Mouse (Mus musculus): ENCODE data around the gene Phactr1.
A peak's percentile ranks its signal among the peaks of the same experiment; 100 is the strongest.

Phactr1 gene

GRCm38 (mm10) chr13:43144720-43145418 lies 464.4 kb downstream of the Phactr1 start:
- no peak for DNase-seq

DNA sequence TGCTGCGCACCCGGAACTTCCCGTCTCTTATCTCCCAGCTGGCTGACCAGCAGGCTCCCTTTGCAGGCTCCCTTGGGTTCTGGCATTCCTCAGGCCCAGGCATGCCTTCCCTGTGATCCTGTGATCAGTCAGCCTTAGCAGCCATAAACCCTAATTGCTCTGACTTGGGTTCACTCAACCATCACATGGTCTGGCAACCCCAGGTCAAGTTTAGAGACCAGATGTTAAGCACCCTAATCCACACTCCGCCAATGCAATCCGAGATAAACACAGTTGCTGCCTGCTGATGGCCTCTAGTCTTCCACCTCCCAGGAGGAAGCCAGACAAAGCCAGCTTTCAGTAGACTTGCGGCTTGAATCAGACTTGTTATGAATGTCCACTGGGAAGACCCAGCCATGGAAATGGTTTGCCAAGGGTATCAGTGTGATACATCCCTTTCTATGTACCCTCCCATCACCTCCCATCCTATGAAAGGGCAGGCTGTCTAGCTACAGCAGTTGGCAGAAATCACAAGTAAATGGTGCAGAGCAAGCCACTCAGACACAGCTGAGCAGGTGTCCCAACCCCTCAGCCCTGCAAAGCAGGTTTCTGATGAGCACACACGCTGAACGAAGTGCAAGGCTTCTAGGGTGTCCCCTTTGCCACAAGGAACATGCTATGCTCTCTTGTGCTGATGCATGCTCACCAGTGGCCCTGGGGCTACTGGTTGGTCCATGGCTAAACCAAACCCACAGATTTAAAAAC lies 466.3 kb downstream of the Phactr1 start:
- no peak for DNase-seq

GRCm38 (mm10) chr13:43148692-43149091 lies 468.3 kb downstream of the Phactr1 start:
- DNase-seq: no peak

GRCm38 (mm10) chr13:43149661-43150060 lies 469.2 kb downstream of the Phactr1 start:
- no peak for DNase-seq

GRCm38 (mm10) chr13:43152005-43152520 lies 471.6 kb downstream of the Phactr1 start:
- no peak for DNase-seq

DNA sequence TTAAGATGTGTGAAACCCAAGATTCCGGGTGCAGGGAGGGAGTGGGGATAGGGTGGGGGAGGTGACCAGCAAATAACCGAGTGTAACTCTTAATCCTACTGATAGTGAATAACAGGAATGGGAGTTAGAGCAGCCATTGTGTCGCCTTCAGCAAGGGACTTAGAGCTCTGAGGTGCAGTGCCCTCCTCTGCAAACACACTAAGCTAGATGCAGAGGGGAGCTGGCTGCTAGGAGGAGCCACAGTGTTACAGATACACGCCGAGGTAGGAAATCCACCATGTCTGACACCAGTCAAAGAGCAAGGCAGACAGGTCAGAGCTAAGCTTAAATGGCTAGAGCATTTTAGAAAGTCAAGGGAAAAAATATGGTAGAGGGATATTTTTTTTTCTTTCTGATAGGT lies 476.9 kb downstream of the Phactr1 start:
- DNase-seq: no peak

DNA sequence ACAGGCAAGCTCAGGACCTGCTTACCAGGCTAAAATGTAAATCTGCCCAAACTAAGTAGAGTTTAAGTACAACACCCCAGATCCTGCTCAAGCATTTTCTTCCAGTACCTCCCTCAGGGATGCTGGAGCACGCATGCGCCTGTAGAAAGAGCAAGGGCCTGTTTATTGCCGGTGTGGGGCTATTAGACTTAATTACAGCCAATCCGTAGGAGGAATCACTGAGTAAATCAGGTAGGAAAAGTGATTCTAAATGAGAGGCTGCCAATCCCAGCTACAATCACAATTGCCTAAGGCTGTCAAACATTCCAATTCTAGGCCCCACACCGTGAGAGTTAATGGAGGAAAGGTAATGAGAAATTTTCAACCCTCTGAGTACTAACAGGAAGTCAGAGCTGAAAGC lies 477.9 kb downstream of the Phactr1 start:
- no peak for DNase-seq

DNA sequence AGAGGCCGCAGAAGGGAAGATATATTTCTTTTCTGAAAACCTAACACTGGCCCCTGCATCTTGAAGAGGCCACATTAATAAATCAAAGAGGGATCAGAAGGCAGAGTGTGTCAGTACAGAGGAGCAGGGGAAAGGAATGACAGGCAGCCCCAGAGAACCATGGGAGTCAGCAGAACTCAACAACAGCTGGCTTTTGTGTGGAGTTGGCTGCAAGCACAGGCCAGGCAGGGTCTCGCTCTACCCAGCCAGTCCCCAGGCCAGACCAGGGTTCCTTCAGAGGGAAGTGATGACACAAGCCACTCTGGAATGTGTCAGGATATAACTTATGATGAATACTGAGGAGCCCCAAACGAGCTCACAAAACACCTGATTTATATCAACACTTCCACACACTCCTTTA lies 479.0 kb downstream of the Phactr1 start:
- no peak for DNase-seq

- DNase-seq: no peak
These were observed 487.3 kb downstream of the Phactr1 start for GRCm38 (mm10) chr13:43167721-43168120.

DNA sequence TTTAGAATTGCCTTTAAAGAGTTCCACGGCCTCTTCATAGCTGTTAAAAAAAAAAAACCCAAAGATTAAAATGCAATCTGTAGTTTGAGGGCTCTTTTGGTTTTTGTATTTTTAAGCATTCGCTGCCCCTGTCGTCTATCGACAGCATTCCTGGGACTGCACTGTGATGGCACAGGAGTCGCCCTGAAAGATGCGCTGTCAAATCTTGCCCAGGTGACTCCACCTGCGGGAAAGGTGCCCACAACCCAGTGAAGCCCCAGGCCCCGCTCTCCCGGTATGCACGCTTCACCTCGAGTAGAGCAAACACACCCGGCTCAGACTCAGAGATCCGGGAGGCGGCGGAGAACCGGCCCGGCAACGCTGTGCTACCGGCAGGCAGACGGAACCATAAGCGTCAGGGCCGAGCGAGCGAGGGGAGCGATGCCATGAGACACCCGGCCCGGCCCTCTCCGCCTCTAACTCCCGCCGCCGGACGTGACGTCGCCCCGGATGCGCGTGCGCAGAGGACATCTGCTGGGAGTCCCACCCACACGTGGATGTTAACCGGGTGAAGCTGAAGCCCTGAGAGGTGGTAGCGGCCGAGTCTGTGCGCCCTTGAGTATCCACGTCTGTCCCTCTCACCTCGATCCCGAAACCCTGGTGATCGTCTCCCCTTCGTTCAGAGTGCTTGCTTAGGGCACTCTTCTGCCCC lies 490.7 kb downstream of the Phactr1 start, which contains the start of gene Tbc1d7:
Tbc1d7 (minus strand) TSS at position 482 of the 691 bp plus-strand sequence.
- DNase-seq: peak; percentile 98

- DNase-seq: no peak
These were observed 491.8 kb downstream of the Phactr1 start for GRCm38 (mm10) chr13:43172036-43172713.

DNA sequence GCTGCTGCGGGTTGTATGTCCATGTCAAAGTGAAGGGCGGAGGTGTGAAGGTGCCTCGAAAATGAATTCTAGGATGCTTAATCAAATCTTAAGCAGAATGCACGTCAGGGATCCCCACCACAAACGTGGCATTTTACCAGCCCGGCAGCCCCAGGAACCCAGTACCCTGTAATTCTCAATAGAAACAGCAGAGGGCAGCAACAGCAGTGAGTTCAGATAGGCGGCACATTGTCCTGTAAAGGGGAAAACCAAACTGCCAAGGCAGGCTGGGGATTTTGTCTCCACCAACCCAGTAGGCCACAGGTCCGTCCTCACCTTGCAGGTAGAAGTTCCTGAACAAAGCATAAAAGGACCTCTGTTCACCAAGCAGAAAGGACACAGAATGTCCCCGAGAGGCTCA lies 492.8 kb downstream of the Phactr1 start:
- DNase-seq: peak; percentile 80

- DNase-seq: no peak
These were observed 496.3 kb downstream of the Phactr1 start for GRCm38 (mm10) chr13:43176676-43177075.

GRCm38 (mm10) chr13:43177317-43177716 lies 496.9 kb downstream of the Phactr1 start:
- DNase-seq: no peak

GRCm38 (mm10) chr13:43181104-43181503 lies 500.7 kb downstream of the Phactr1 start:
- DNase-seq: no peak

DNA sequence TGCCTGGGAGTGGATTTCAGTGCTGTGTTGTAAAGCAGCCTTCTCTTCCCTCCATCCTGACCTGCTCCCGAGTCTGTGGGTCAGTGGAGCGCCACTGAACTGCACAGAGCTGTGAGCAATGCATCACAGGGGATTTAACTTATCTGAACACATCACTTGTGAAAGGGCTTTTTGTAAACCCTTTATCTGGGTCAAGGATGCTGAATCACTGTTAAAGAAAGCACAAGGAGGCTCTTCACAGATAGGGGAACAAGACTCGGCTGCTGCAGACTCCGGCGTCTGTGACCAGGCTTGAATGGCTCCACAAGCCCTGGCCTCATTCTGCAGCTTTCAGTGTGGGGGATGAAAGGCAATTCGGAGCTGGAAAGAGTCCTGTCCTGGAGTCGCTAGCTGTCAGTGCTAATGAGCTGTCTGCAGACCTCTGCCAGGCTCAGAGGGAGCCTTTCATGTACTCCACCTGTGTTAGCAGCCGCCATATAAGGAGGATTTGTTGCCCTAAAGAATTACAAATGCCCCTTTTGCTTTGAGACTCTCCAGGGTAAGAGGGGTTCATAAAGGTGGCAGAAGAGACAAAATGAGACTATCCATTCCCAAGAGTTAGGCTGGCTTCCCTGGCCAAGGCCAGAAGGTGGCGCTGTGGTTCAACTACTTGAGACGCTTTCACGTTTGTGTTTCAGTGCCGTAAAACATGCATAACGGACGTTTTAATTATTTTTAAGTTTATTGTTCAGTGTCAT lies 502.2 kb downstream of the Phactr1 start:
- DNase-seq: peak; percentile 79

DNA sequence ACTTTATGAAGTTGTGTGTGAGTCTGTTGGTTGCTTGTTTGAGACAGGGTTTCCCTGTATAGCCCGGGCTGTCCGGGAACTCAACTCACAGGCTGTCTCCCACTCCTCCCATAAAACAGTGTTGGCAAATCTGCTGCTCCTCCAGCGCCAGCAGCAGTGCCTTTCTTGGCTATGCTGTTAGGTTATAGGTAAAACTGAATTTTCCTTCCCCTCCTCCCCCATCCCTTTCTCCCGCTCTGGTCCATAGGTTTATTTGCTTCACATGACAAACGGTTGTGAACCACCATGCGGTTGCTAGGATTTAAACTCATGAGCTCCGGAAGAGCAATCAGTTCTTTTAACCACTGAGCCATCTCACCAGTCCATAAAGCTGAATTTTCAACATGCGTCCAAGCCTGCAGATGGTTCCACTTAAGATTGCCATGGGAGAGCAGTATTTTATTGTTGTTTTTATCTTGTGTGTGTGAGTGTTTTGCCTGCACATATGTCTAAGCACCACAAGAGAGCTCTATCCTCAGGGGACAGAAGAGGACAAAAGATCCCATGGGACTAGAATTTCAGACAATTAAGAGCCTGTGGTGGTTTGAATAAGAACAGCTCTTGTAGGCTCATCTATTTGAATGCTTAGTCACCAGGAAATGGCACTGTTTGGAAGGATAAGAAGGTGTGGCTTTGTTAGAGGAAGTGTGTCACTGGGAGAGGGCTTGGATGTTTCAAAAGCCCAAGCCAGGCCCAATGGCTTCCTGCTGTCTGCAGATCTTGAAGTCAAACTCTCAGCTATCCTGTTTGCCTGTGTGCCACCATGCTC lies 503.0 kb downstream of the Phactr1 start:
- no peak for DNase-seq

GRCm38 (mm10) chr13:43187736-43188135 lies 507.3 kb downstream of the Phactr1 start:
- no peak for DNase-seq

Measured in cerebellum, adult 11 months (tissue).